Mouse (Mus musculus) E14TG2a.4 (cell line): Measurements from ENCODE around the gene Fyn.

Experiments
- CTCF ChIP-seq: conservative IDR thresholded peaks from 2 replicates; pipeline ENCODE4 v1.5.1; 2014; ENCODE audit warnings: low read length
- NANOG ChIP-seq: IDR thresholded peaks from 2 replicates; pipeline ENCODE4 v1.6.1; 2014; ENCODE audit warnings: borderline replicate concordance, low read length, mixed read lengths
- POU5F1 ChIP-seq: IDR thresholded peaks from 2 replicates; pipeline ENCODE4 v1.6.1; 2014; ENCODE audit warnings: low read length, borderline replicate concordance

DNA sequence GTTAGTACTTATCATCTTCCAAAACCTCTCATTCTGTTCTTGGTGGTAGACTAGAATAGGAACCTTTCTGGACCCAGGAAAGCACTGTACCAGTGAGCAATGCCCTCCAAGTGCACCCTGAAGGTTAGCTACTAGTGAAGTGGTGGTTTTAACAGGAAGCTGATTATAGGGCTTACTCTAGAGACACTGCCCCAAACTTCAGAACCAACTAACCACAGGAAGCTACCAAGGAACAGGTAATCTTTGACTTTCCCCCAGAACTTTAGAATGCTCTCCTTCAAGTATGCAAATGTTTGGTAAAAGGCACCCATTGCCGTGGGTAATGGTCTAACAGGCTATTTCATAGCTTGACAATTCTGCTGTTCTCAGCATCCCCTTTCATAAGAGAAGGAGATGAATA lies 231.5 kb downstream of the Fyn start:
- TF ChIP-seq CTCF: no peak
- no peak for TF ChIP-seq NANOG
- TF ChIP-seq POU5F1: no peak
